Mouse (Mus musculus) liver, embryonic 14.5 days (tissue): ENCODE measurements around the gene Lsm3. TPM values are rescaled to one million over a fixed set of nuclear protein-coding genes. Genes with fewer than 3 reads are reported as not detected.

Experiments used
- ATAC-seq: fragments of 200-750 bp; cut with Nextera tagmentation; 2 replicates; pipeline ENCODE4 v1.8.0; 2017; ENCODE audit warnings: moderate number of reproducible peaks, mild to moderate bottlenecking, moderate library complexity; ENCODE audit not compliant: insufficient read depth
- DNase-seq, 3 experiments: peaks; one replicate each; pipeline ENCODE4 v3.0.0-alpha.2; 2012 to 2013; ENCODE audit warnings: low read depth in 3 of 3, low spot score in 3 of 3
- H3K27ac ChIP-seq: fragments of 300-500 bp; sonication (generic); 2 replicates; pipeline ENCODE4 v1.5.1; 2014; ENCODE audit warnings: moderate library complexity, mild to moderate bottlenecking, control low read depth, inconsistent platforms
- H3K27me3 ChIP-seq: fragments of 300-500 bp; sonication (generic); 2 replicates; pipeline ENCODE4 v1.6.1; 2014; ENCODE audit warnings: mild to moderate bottlenecking, low read length, moderate library complexity; ENCODE audit not compliant: control insufficient read depth, insufficient read depth
- H3K36me3 ChIP-seq: fragments of 300-500 bp; sonication (generic); replicated peaks from 2 replicates; pipeline ENCODE4 v1.6.1; 2014; ENCODE audit warnings: low read depth; ENCODE audit not compliant: control insufficient read depth, insufficient read depth
- H3K4me1 ChIP-seq, 2 experiments: fragments of 200-500 bp in 1 of 2; fragments of 300-500 bp in 1 of 2; sonication (generic) in 1 of 2; replicated peaks; 2 replicates each; pipeline ENCODE4 v1.6.1; 2012 to 2014; ENCODE audit warnings: antibody characterized with exemption in 1 of 2, inconsistent platforms in 1 of 2, low read length in 1 of 2; ENCODE audit not compliant: control insufficient read depth in 2 of 2, insufficient read depth in 2 of 2
- H3K4me2 ChIP-seq: fragments of 300-500 bp; sonication (generic); 2 replicates; pipeline ENCODE4 v1.6.1; 2014; ENCODE audit warnings: low read depth, mild to moderate bottlenecking, control low read depth, moderate library complexity
- H3K4me3 ChIP-seq, 2 experiments: fragments of 200-500 bp in 1 of 2; fragments of 300-500 bp in 1 of 2; sonication (generic) in 1 of 2; 2 replicates each; pipeline ENCODE4 v1.5.1; 2012 to 2014; ENCODE audit warnings: low read depth in 2 of 2, low read length in 2 of 2, mild to moderate bottlenecking in 2 of 2, control low read depth in 1 of 2, inconsistent platforms in 1 of 2, moderate library complexity in 1 of 2; ENCODE audit not compliant: insufficient read depth in 1 of 2
- H3K9ac ChIP-seq: fragments of 300-500 bp; sonication (generic); replicated peaks from 2 replicates; pipeline ENCODE4 v1.6.1; 2014; ENCODE audit warnings: mild to moderate bottlenecking, control low read depth, moderate library complexity
- H3K9me3 ChIP-seq: fragments of 300-500 bp; sonication (generic); 2 replicates; pipeline ENCODE4 v1.6.1; 2016; ENCODE audit warnings: low read length, mixed read lengths; ENCODE audit not compliant: control insufficient read depth
- CTCF ChIP-seq: IDR thresholded peaks from 2 replicates; pipeline ENCODE4 v1.5.1; 2016; ENCODE audit warnings: antibody characterized with exemption, low read depth, control low read depth
- EP300 ChIP-seq: IDR thresholded peaks from 2 replicates; pipeline ENCODE4 v1.6.1; 2016; ENCODE audit warnings: antibody characterized with exemption, low read depth
- WGBS: fragments of 180-500 bp; shearing (Covaris S2); extraction: QIAGEN DNeasy Blood & Tissue Kit; methylation state at CpG from one replicate; pipeline ENCODE4 v1.1.7; 2014; ENCODE audit not compliant: insufficient replicate concordance; 5-methylcytosine and 5-hydroxymethylcytosine counted together
- polyA plus RNA-seq, 2 experiments: library from polyadenylated mRNA; depleted of rRNA in 1 of 2; stranded (reverse) in 1 of 2; unstranded in 1 of 2; fragments of >200 nt; fragmentation: Nextera tagmentation in 1 of 2; extraction: Ambion mirVana in 1 of 2; gene quantifications; 2 replicates each; pipeline versions ENCODE4 v1.2.1 to v1.2.3; 2012 to 2014

Lsm3 gene
- polyA plus RNA-seq, 2 experiments: 84.8 to 171 TPM

DNA sequence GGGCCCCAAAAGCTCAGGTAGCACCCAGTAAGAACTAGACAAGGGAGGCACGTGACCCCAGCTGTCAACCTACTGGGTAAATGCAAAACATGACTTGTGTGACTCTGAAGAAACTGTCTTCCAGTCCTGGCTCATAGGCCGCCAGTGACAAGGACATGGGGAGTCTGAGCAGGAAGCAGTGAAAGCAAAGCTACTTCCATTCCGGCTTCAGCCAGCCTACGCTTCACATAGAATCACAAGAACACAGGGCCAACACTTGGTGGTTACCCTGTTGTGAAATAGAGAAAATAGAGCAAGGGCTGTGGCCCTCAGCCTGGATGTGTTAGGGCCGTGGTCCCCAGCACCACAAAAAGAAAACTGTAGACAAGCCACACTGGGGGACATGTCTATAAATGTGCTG, 7.1 kb downstream of the Lsm3 start:
- no peak for DNase-seq
- 82% methylated on average over 5 of the region's 5 CpGs for WGBS
- Histone ChIP-seq H3K4me2 (no peak overlapping the region), H3K4me1 (no peaks in the 10 kb centered on the region), H3K36me3 (peaks cover 45% of the 10 kb centered on the region), H3K4me3 (no peak overlapping the region), H3K9me3 (no peaks in the 10 kb centered on the region), H3K9ac (no peak overlapping the region), H3K27me3 (no peaks in the 10 kb centered on the region), H3K27ac (no peak overlapping the region)
- no peak for ATAC-seq
- TF ChIP-seq CTCF (no peak), EP300 (no peak)

DNA sequence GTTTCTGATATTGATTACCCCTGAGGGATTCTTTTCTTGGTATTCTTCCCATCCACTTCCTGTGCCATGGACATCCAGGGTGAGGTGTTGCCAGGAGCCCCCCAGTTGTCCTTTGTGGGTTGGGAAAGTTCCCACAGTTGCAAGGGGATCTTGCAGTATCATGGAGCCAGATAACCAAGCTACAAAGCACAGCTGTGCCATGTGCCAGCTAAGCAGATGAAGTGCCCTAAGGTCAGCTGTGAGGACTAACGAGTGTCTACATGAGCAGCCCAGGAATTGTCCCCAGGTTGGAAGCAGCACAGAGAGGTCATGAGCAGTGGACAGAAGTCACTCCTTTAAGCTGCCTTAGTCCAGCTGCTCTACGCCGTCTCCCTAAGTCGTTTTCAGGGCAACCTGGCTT, 9.8 kb downstream of the Lsm3 start:
- 82% methylated on average over 4 of the region's 4 CpGs for WGBS
- Histone ChIP-seq H3K4me1 (no peaks in the 10 kb centered on the region), H3K9ac (no peak overlapping the region), H3K27me3 (no peaks in the 10 kb centered on the region), H3K27ac (no peak overlapping the region), H3K4me3 (no peak overlapping the region), H3K4me2 (no peak overlapping the region), H3K9me3 (no peaks in the 10 kb centered on the region), H3K36me3 (peaks cover 25% of the 10 kb centered on the region)
- TF ChIP-seq EP300 (no peak), CTCF (no peak)
- DNase-seq (no peak), ATAC-seq (no peak)

DNA sequence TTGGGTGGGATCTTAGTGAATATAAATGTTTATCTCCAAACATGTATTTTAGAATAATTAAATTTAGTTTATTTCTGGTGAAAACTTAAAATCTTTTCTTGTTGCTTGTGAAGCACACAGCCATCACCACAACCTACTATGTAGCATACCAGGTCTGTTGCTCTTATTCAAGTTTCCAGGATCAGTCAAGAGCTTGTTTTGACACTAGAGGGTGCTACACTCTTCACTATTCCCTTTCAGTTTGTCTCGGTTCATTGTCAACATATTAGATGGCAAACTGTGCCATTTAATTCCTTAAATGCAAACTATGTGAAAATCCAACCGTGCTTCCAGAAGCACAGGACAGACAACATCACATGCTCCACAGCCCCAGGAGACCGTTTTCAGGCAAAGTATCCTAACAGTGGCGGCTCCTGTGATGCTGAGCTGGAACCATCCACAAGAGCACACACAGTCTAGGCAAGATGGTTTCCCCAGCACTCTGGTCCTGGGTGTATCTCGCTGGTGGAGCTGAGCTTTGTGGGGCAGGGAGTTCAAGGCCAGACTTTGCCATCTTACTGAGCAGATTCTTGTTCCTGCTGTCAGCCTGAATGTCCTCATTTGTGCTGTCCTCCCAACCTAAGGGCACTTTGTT, 11.6 kb downstream of the Lsm3 start:
- Histone ChIP-seq H3K36me3 (peaks cover 8% of the 10 kb centered on the region; the same call in 1 of the 2 replicates), H3K27me3 (no peaks in the 10 kb centered on the region), H3K4me1 (no peaks in the 10 kb centered on the region), H3K4me2 (no peak overlapping the region), H3K9ac (no peak overlapping the region), H3K4me3 (no peak overlapping the region), H3K27ac (no peak overlapping the region), H3K9me3 (no peaks in the 10 kb centered on the region)
- TF ChIP-seq CTCF (peak; percentile 34; the same call in 1 of the 2 replicates), EP300 (no peak)
- 45% methylated on average over 5 of the region's 5 CpGs for WGBS
- no peak for ATAC-seq
- no peak for DNase-seq

DNA sequence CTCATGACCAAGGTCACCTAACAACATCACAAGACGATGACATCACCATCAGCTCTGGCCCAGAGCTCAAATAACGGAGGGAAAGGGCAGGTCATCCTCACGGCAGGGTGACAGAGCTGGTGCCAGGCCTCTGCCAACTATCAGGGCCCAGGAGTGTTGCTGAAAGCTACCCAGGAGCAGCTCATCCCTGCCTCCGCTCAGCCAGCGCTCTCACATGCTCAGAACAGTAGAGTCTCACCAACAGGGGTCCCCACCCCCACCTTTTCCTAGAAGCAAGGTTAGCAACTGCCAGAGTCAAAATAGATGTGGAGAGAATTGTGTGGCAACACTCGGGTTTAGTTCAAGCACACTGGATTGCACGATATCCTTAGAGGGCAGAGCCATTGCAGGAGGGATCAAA, 12.5 kb downstream of the Lsm3 start:
- no peaks in the 10 kb centered on the region for H3K4me1 ChIP-seq
- no peak overlapping the region for H3K4me3 ChIP-seq
- no peaks in the 10 kb centered on the region for H3K27me3 ChIP-seq
- no peak for TF ChIP-seq CTCF
- no peak for TF ChIP-seq EP300
- no peak for ATAC-seq
- no peaks in the 10 kb centered on the region for H3K9me3 ChIP-seq
- WGBS: 72% methylated on average over 7 of the region's 7 CpGs
- 0 out of 2 replicates have a peak, but pooled peaks cover 2% of the 10 kb centered on the region for H3K36me3 ChIP-seq
- no peak for DNase-seq
- H3K4me2 ChIP-seq: no peak overlapping the region
- H3K9ac ChIP-seq: no peak overlapping the region
- H3K27ac ChIP-seq: no peak overlapping the region

DNA sequence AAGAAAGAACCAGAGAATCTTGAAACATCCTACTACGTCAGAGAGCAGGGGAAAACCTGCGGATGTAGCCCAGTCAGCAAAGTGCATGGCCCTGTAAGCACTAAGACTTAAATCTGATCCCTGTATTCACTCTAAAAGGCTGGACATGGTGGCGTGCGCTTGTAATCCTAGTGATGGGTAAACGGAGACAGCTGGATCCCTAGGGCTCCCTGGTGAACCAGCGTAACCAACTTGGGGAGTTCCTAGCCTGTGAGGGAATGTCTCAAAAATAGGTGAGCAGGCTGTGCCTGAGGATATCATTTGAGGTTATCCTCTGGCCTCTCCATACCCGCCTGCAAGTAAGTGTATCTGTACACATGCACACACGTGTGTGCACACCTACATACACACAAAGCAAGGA, 14.9 kb downstream of the Lsm3 start:
- H3K27ac ChIP-seq: no peak overlapping the region
- no peak for DNase-seq
- H3K4me1 ChIP-seq: no peaks in the 10 kb centered on the region
- H3K4me3 ChIP-seq: no peak overlapping the region
- TF ChIP-seq EP300 (no peak), CTCF (no peak)
- no peak overlapping the region for H3K9ac ChIP-seq
- 70% methylated on average over 8 of the region's 8 CpGs for WGBS
- H3K36me3 ChIP-seq: no peaks in the 10 kb centered on the region
- H3K4me2 ChIP-seq: no peak overlapping the region
- H3K27me3 ChIP-seq: no peaks in the 10 kb centered on the region
- ATAC-seq: no peak
- no peaks in the 10 kb centered on the region for H3K9me3 ChIP-seq
